Mouse (Mus musculus) mesoderm, embryonic 11.5 days (tissue): Measurements from ENCODE around the gene Tfdp2.
"Not testable (repeated sequence)": the region's sequence is repeated elsewhere in the genome, so short reads cannot be mapped to it uniquely, and the experiment has no call there.

Source experiments
- DNase-seq: peaks from one replicate; pipeline ENCODE4 v3.0.0-alpha.2; 2012; ENCODE audit warnings: low read depth, low spot score

Gene Tfdp2

GRCm38 (mm10) chr9:96195885-96196622, at the start of gene Tfdp2:
Gene Tfdp2, plus strand, starts transcription at chr9:96196275.
- DNase-seq: peak; percentile 94

GRCm38 (mm10) chr9:96152801-96153200, 43.3 kb upstream of the Tfdp2 start:
- DNase-seq: no peak

GRCm38 (mm10) chr9:96158431-96158830, 37.6 kb upstream of the Tfdp2 start:
- DNase-seq: no peak

- DNase-seq: no peak
Measured at GRCm38 (mm10) chr9:96159047-96159446, 37.0 kb upstream of the Tfdp2 start.

- no peak for DNase-seq
Measured at GRCm38 (mm10) chr9:96160767-96161166, 35.3 kb upstream of the Tfdp2 start.

GRCm38 (mm10) chr9:96162421-96162820, 33.7 kb upstream of the Tfdp2 start:
- no peak for DNase-seq

DNA sequence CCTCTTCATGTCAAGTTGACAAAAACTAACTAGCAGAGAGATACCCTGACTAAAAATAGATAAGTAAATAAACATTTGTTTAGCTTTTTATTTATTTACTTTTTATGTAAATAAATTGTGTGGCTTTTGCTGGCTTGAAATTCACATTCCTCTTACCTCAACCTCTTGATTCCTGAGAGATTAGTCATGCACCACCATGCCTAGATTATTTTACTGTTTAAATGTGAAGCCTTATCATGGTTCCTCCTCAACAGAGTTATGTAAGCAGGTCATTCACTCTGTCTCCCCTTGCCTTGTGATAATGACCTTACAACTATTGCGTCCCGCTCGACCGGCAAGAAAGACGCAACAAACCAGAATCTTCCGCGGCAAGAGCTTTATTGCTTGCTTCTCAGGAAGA, 32.6 kb upstream of the Tfdp2 start:
- DNase-seq: no peak

GRCm38 (mm10) chr9:96163983-96164382, 32.1 kb upstream of the Tfdp2 start:
- DNase-seq: not testable (repeated sequence)

GRCm38 (mm10) chr9:96167168-96167585, 28.9 kb upstream of the Tfdp2 start:
- DNase-seq: peak; percentile 85

GRCm38 (mm10) chr9:96170600-96170999, 25.5 kb upstream of the Tfdp2 start:
- DNase-seq: no peak

- DNase-seq: no peak
Measured at GRCm38 (mm10) chr9:96184909-96185308, 11.2 kb upstream of the Tfdp2 start.

GRCm38 (mm10) chr9:96186701-96187100, 9.4 kb upstream of the Tfdp2 start:
- no peak for DNase-seq

DNA sequence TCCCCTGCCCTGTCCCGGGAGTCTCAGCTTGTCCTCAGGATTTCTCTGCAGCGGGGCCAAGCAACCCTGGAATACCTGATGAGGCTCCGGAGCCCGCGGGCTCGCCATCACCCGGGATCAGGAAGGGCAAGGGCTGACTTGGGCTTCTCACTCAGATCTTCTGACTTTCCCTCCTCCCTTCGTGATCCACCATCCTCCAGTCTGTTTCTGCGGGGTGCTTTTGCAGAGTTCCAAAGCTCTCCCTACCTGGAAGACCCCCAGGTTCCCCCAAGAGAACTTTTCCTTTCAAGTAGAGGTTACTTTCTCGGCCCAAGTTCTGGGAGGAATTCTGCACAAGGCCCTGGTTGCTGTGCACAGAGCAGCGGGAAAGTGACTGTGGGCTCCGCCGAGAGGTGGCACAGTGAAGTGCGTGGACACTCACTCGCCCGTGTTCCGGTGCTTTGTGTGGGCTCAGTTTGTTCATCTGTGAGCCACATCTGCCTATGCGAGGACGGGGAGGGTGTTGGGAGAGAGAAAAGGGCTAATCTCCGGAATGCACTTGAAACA, 634 bp downstream of the Tfdp2 start:
- peak; percentile 57 for DNase-seq

DNA sequence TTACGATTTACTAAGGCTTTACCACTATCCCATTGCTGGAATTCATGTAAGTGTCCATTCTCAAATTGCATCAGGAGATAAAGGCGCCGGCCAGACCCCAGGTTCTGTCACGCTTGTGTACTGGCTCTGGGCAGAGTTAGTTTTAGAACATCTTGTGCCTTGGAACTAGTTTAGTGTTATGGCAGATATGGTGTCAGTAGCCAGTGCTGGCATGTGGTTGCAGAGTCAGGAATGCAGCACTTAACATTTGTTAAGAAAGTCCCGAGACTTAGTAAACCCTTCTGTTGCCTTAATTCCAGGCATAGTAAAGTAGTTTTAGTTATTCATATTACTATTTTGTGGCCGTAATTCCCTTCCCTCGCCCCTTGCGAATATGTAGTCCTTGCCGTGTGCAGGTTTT, 1.7 kb downstream of the Tfdp2 start:
- no peak for DNase-seq

GRCm38 (mm10) chr9:96203663-96204062, 7.6 kb downstream of the Tfdp2 start:
- DNase-seq: no peak

- DNase-seq: no peak
Measured at GRCm38 (mm10) chr9:96207428-96207827, 11.4 kb downstream of the Tfdp2 start.

DNA sequence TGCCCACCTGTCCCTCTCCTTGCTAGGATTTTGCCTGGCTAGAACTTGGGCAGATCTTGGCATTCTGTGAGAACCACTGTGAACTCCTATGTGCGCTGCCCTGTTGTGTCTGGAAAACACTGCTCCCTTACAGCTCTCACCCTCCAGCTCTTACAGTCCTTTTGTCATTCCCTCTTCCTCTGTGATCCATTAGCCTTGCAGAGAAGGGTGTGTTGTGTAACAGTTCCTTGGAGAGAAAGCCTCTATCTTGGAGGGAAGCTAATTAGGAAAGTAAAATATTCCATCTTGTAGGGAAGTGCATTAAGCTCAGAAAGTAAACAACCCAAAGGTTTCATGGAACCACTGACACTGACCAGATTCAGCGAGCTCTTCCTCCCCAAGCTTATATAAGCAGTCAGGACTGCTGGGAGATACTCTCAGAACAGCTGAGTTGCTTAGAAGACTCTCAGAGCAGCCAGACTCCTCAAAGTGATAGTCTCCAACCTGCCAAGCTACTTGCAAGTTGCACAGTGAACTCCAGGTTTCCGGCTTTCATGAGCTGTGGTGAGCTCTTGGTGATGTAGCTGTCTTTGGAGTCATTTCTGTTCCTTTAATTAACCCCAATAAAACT, 17.1 kb downstream of the Tfdp2 start:
- DNase-seq: no peak

DNA sequence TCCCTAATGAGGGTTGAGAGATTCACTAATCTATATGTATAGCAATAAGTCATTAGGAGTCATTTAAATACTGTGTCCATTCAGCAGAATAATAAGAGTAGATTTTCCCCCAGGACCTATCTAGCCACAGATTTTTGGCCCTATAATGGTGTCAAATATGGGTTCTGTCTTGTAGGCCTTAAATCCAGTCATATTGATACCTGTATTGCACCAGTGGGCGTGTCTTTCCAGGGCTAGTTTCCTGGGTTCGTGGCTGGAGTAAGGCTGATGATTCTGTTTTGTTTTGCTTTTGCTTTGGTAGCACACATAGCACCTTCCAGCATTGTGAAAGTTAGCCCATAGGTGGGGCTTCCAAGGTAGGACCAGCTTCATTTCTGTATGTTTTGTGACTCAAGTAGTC, 18.1 kb downstream of the Tfdp2 start:
- DNase-seq: no peak

GRCm38 (mm10) chr9:96217299-96217698, 21.2 kb downstream of the Tfdp2 start:
- no peak for DNase-seq

GRCm38 (mm10) chr9:96217799-96218198, 21.7 kb downstream of the Tfdp2 start:
- DNase-seq: no peak

- peak; percentile 56 for DNase-seq
Measured at GRCm38 (mm10) chr9:96219114-96219669, 23.1 kb downstream of the Tfdp2 start.

DNA sequence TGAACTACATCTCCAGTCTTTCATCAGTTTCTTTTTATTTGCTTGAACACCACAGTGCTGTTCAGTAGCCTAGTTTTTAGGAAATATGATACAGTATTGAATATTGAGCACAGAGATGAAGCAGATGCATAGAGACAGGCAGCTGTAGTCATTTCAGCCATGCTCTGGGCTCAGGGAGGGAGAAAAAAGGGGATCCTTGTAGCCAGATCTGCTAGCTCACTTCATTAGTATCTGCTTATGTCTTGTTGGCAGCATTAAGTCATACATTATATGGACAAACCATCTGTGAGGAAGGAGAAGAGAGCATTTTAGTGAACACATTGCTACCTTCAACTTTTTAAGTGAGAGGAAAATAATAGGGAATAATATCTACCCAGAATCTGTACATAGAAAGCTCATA, 24.3 kb downstream of the Tfdp2 start:
- DNase-seq: no peak

GRCm38 (mm10) chr9:96223302-96223701, 27.2 kb downstream of the Tfdp2 start:
- DNase-seq: no peak
